Mouse (Mus musculus): ENCODE data around the gene Mettl5. TPM values are rescaled to one million over a fixed set of nuclear protein-coding genes. Genes with fewer than 3 reads are reported as not detected.

Gene Mettl5
- polyA plus RNA-seq, 1 experiment from 2014 or later, result 45.1 TPM

GRCm38 (mm10) chr2:69860972-69861452, 24.4 kb downstream of the Mettl5 start:
- H3K4me1 ChIP-seq (ENCODE audit: insufficient read depth), result no peaks in the 10 kb centered on the region
- H3K36me3 ChIP-seq (ENCODE audit: insufficient read depth), result peaks cover 19% of the 10 kb centered on the region
- peak overlapping the region; percentile 75 for H3K4me2 ChIP-seq
- 9% methylated on average over 12 of the region's 13 CpGs for WGBS
- H3K9ac ChIP-seq, result peak overlapping the region; percentile 99
- TF ChIP-seq CTCF (IDR thresholded peaks at IDR 0.05; ENCODE audit: low read depth), result no peak
- peak overlapping the region; percentile 94; the same call in 1 of the 2 replicates for H3K27ac ChIP-seq (ENCODE audit: low read depth)
- H3K4me3 ChIP-seq (ENCODE audit: low read depth, low read length), result peak overlapping the region; percentile 100
- H3K27me3 ChIP-seq (ENCODE audit: insufficient read depth, low read length), result no peaks in the 10 kb centered on the region
- ATAC-seq (ENCODE audit: insufficient read depth) (peak; percentile 71), DNase-seq (no peak)
- no peaks in the 10 kb centered on the region for H3K9me3 ChIP-seq (ENCODE audit: low read depth, low read length)

- no peak overlapping the region for H3K27ac ChIP-seq (ENCODE audit: low read depth)
- no peaks in the 10 kb centered on the region for H3K9me3 ChIP-seq (ENCODE audit: low read depth, low read length)
- no peak for ATAC-seq (ENCODE audit: insufficient read depth)
- WGBS, result 76% methylated on average over 1 of the region's 1 CpGs
- H3K4me3 ChIP-seq (ENCODE audit: low read depth, low read length), result no peak overlapping the region
- H3K36me3 ChIP-seq (ENCODE audit: insufficient read depth), result no peaks in the 10 kb centered on the region
- peak; percentile 25 for TF ChIP-seq CTCF (IDR thresholded peaks at IDR 0.05; ENCODE audit: low read depth)
- no peaks in the 10 kb centered on the region for H3K27me3 ChIP-seq (ENCODE audit: insufficient read depth, low read length)
- no peaks in the 10 kb centered on the region for H3K4me1 ChIP-seq (ENCODE audit: insufficient read depth)
- no peak overlapping the region for H3K4me2 ChIP-seq
- no peak overlapping the region for H3K9ac ChIP-seq
- DNase-seq, result peak; percentile 37
These were observed 27.5 kb downstream of the Mettl5 start for GRCm38 (mm10) chr2:69857882-69858281.

GRCm38 (mm10) chr2:69856392-69856791, 29.0 kb downstream of the Mettl5 start:
- Histone ChIP-seq H3K27me3 (ENCODE audit: insufficient read depth, low read length) (no peaks in the 10 kb centered on the region), H3K4me1 (ENCODE audit: insufficient read depth) (no peaks in the 10 kb centered on the region), H3K27ac (ENCODE audit: low read depth) (no peak overlapping the region), H3K4me2 (peak overlapping the region; percentile 12; the same call in 1 of the 2 replicates), H3K4me3 (ENCODE audit: low read depth, low read length) (no peak overlapping the region), H3K9ac (peak overlapping the region; percentile 29; the same call in 1 of the 2 replicates), H3K36me3 (ENCODE audit: insufficient read depth) (no peaks in the 10 kb centered on the region), H3K9me3 (ENCODE audit: low read depth, low read length) (no peaks in the 10 kb centered on the region)
- peak; percentile 47 for TF ChIP-seq CTCF (IDR thresholded peaks at IDR 0.05; ENCODE audit: low read depth)
- 25% methylated on average over 8 of the region's 8 CpGs for WGBS
- DNase-seq, result peak; percentile 52
- ATAC-seq (ENCODE audit: insufficient read depth), result no peak

GRCm38 (mm10) chr2:69851427-69852058, 33.9 kb downstream of the Mettl5 start:
- Histone ChIP-seq H3K9me3 (ENCODE audit: low read depth, low read length) (no peaks in the 10 kb centered on the region), H3K9ac (no peak overlapping the region), H3K27me3 (ENCODE audit: insufficient read depth, low read length) (no peaks in the 10 kb centered on the region), H3K4me1 (ENCODE audit: insufficient read depth) (no peaks in the 10 kb centered on the region), H3K27ac (ENCODE audit: low read depth) (no peak overlapping the region), H3K4me3 (ENCODE audit: low read depth, low read length) (no peak overlapping the region), H3K36me3 (ENCODE audit: insufficient read depth) (no peaks in the 10 kb centered on the region), H3K4me2 (no peak overlapping the region)
- ATAC-seq (ENCODE audit: insufficient read depth) (no peak), DNase-seq (no peak)
- no peak for TF ChIP-seq CTCF (IDR thresholded peaks at IDR 0.05; ENCODE audit: low read depth)
- WGBS, result 55% methylated on average over 2 of the region's 2 CpGs

- ATAC-seq (ENCODE audit: insufficient read depth), result no peak
- H3K4me3 ChIP-seq (ENCODE audit: low read depth, low read length), result no peak overlapping the region
- DNase-seq, result peak; percentile 74
- no peak for TF ChIP-seq CTCF (IDR thresholded peaks at IDR 0.05; ENCODE audit: low read depth)
- no peaks in the 10 kb centered on the region for H3K9me3 ChIP-seq (ENCODE audit: low read depth, low read length)
- no peaks in the 10 kb centered on the region for H3K4me1 ChIP-seq (ENCODE audit: insufficient read depth)
- no peak overlapping the region for H3K4me2 ChIP-seq
- no peak overlapping the region for H3K9ac ChIP-seq
- peak overlapping the region; percentile 58 for H3K27ac ChIP-seq (ENCODE audit: low read depth)
- no peaks in the 10 kb centered on the region for H3K27me3 ChIP-seq (ENCODE audit: insufficient read depth, low read length)
- H3K36me3 ChIP-seq (ENCODE audit: insufficient read depth), result no peaks in the 10 kb centered on the region
- WGBS, result 58% methylated on average over 6 of the region's 6 CpGs
These were observed 36.2 kb downstream of the Mettl5 start for GRCm38 (mm10) chr2:69849215-69849614.

- DNase-seq (no peak), ATAC-seq (ENCODE audit: insufficient read depth) (no peak)
- no peak overlapping the region for H3K4me3 ChIP-seq (ENCODE audit: low read depth, low read length)
- 40% methylated on average over 6 of the region's 6 CpGs for WGBS
- TF ChIP-seq CTCF (IDR thresholded peaks at IDR 0.05; ENCODE audit: low read depth), result no peak
- H3K9me3 ChIP-seq (ENCODE audit: low read depth, low read length), result no peaks in the 10 kb centered on the region
- H3K9ac ChIP-seq, result no peak overlapping the region
- H3K4me1 ChIP-seq (ENCODE audit: insufficient read depth), result no peaks in the 10 kb centered on the region
- peaks cover 19% of the 10 kb centered on the region for H3K36me3 ChIP-seq (ENCODE audit: insufficient read depth)
- no peak overlapping the region for H3K4me2 ChIP-seq
- H3K27me3 ChIP-seq (ENCODE audit: insufficient read depth, low read length), result no peaks in the 10 kb centered on the region
- no peak overlapping the region for H3K27ac ChIP-seq (ENCODE audit: low read depth)
These were observed 45.2 kb downstream of the Mettl5 start for GRCm38 (mm10) chr2:69840261-69840660.

GRCm38 (mm10) chr2:69838707-69839106, 46.7 kb downstream of the Mettl5 start:
- ATAC-seq (ENCODE audit: insufficient read depth) (no peak), DNase-seq (no peak)
- Histone ChIP-seq H3K4me1 (ENCODE audit: insufficient read depth) (no peaks in the 10 kb centered on the region), H3K9ac (no peak overlapping the region), H3K4me3 (ENCODE audit: low read depth, low read length) (no peak overlapping the region), H3K27me3 (ENCODE audit: insufficient read depth, low read length) (no peaks in the 10 kb centered on the region), H3K27ac (ENCODE audit: low read depth) (no peak overlapping the region), H3K9me3 (ENCODE audit: low read depth, low read length) (no peaks in the 10 kb centered on the region), H3K36me3 (ENCODE audit: insufficient read depth) (peaks cover 33% of the 10 kb centered on the region), H3K4me2 (no peak overlapping the region)
- no peak for TF ChIP-seq CTCF (IDR thresholded peaks at IDR 0.05; ENCODE audit: low read depth)
